Mouse (Mus musculus) layer of hippocampus, postnatal 36 days (tissue): ENCODE data around the gene Magi1. TPM values are rescaled to one million over a fixed set of nuclear protein-coding genes. Genes with fewer than 3 reads are reported as not detected.

ENCODE experiments used
- DNase-seq, 2 experiments: peaks; one replicate each; pipeline ENCODE4 v3.0.0; 2022
- total RNA-seq, 2 experiments: library from RNA; stranded (reverse); gene quantifications; 2 replicates each; pipeline ENCODE4 v1.2.3; 2021

The Magi1 gene
- total RNA-seq, 2 experiments from 2014 or later: 45.5 to 53.7 TPM

- DNase-seq: no peak
These were observed 125.4 kb downstream of the Magi1 start for GRCm38 (mm10) chr6:94158119-94158848.

- DNase-seq: no peak
These were observed 127.7 kb downstream of the Magi1 start for GRCm38 (mm10) chr6:94155996-94156395.

GRCm38 (mm10) chr6:94154854-94155601 lies 128.7 kb downstream of the Magi1 start:
- no peak for DNase-seq

GRCm38 (mm10) chr6:94152881-94153280 lies 130.8 kb downstream of the Magi1 start:
- DNase-seq: no peak

GRCm38 (mm10) chr6:94150876-94151275 lies 132.8 kb downstream of the Magi1 start:
- DNase-seq: no peak

DNA sequence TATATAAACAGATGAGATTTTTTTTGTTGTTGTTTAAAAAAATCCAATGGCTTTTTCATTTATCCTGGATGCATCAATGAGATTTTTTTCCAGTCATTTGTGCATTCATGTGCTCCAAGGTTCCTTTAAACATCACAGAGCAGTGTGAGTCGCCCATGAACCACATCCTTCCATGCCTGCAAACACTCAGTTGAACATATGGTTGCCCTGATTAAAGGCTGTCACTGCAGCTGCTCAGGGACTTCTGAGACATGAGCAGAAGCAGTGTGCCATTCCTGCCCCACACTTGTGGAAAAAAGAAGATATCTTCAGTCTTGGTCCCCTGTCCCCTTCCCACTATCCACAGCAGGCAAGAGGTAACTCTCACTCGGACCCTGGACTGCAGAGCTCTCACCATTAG lies 133.9 kb downstream of the Magi1 start:
- peak; percentile 12 for DNase-seq

DNA sequence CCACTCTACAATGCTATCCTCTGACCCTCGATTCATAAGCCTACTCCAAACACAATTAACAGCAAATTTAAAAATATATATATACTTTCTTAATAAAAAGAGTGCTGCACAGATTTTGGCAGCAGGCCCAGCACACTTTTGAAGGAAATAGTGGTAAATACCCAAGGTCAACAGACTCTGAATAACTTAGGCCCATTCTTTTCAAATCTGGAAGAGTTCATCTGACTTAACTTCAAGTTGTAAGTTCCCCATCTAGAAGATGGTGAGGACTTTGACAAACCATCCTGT lies 137.6 kb downstream of the Magi1 start:
- DNase-seq: no peak

GRCm38 (mm10) chr6:94145430-94146205 lies 138.1 kb downstream of the Magi1 start:
- DNase-seq: no peak

DNA sequence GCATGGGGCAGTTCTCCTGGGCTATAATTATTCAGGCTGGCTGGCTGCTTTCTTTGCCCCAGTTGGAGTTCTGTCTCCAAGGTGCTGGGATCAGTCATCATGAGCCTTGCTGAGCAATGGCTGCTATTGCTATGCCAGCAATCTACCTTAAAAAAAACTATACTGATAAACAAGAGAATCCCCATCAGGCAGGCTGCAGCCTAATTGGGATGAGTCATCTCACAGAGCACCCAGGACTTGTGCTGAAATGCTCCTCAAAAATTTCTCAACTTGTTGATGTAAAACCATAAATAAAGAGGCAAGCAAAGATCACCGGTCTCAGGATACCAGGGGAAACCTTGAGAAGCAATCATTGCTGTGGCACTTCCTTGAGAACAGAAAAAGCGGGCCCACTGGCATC lies 141.2 kb downstream of the Magi1 start:
- no peak for DNase-seq

DNA sequence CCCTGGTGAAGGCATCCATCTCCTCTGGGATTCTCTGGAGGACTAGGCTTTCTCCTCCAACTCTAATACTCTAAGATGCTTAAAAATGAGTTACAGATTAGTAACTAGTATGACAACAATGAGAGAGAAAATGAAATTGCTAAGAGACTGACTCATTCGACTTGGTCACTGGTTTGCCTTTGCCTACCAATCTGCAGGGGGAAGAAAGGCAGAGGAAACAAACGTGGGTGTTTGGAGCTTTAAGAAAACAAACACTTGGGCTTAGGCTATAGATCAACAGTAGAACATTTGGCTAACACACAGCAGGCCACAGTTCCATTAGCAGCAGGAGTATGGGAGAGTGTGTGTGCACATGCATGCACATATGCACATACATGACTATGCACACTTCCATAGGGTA lies 142.2 kb downstream of the Magi1 start:
- no peak for DNase-seq

DNA sequence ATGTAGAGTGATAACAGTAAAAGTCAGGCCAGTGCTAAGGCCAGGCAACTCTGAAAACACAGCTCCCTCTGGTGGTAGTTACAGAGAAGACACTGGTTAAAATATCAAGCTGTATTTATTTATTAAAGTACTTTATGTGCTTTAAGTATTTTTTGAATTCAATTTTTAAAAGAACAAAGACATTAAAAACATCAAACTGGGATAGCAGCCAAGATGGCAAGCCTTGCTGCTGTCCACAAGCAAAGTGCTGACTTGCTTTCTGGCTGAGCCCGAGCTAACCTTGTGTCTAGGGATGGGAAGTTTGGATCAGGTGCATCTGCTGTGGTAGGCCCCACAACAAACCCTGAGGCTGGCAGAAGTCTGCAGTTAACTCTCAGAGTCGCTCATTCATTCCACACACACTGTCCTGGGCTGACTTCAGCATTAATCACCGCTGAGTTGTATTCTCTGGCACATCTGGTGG lies 143.7 kb downstream of the Magi1 start:
- DNase-seq: no peak

GRCm38 (mm10) chr6:94136693-94137092 lies 147.0 kb downstream of the Magi1 start:
- no peak for DNase-seq

GRCm38 (mm10) chr6:94134159-94134558 lies 149.6 kb downstream of the Magi1 start:
- no peak for DNase-seq

DNA sequence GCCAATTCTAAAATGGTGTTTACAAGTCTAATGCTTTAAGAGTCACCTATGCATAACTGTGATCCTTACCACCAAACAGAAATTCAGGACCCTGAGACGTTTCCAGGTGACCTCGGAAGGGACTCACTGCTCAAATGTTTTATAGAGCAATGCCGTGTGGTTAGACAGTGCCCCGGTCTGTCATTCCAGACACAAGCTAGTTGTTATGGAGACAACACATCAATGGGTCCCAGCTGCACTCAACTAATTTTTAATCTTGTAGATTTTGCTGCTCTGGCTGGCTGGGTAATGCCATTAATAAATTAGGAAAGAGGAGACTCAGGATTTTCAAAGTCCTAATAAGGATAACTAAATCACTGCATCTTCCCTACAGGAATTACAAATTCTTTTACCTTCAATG lies 151.7 kb downstream of the Magi1 start:
- no peak for DNase-seq

GRCm38 (mm10) chr6:94130389-94130788 lies 153.3 kb downstream of the Magi1 start:
- no peak for DNase-seq

GRCm38 (mm10) chr6:94126763-94127162 lies 157.0 kb downstream of the Magi1 start:
- DNase-seq: no peak

DNA sequence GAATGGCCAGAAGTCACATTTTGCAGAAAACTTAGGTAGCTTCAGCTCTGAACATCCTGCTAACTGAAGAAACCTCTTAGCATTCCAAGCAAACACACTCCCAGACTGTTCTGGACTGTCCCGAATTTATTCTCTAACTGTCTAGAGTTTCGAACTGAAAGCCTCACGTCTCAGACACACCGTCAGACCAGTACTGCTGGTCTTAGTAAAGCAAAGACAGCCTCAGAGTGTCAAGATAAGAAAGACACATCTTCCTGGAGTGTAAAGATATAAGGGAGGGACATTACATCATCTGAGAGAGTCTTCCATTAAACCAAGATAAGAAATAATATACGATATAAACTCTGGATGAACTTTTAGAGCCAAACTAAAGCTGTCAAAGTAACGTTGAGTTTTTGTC lies 158.6 kb downstream of the Magi1 start:
- no peak for DNase-seq

- DNase-seq: no peak
These were observed 159.4 kb downstream of the Magi1 start for GRCm38 (mm10) chr6:94124279-94124678.

GRCm38 (mm10) chr6:94122566-94123150 lies 161.1 kb downstream of the Magi1 start:
- DNase-seq: no peak

DNA sequence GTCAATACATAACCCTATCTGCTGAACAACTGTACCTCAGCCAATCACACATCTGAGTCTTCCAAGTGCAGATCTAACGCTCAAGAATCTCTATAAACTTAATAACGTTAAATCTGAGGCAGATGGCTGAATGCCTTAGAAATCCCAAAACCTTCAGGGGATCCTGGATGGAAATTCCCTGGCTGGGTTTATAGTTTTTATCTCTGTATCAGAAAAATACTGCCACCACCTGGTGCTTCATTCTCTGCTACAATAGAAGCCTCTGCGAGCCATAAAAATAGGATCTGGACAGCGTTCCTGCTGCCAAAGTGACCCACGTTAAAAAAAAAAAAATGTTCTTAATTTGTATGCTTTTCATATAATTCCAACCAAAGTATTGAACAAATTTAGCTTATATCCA lies 162.2 kb downstream of the Magi1 start:
- no peak for DNase-seq

- no peak for DNase-seq
These were observed 167.0 kb downstream of the Magi1 start for GRCm38 (mm10) chr6:94116434-94117432.

GRCm38 (mm10) chr6:94111833-94112232 lies 171.9 kb downstream of the Magi1 start:
- DNase-seq: no peak
